Mouse (Mus musculus): ENCODE data around the gene Hspbap1. TPM values are rescaled to one million over a fixed set of nuclear protein-coding genes. Genes with fewer than 3 reads are reported as not detected.
A peak's percentile ranks its signal among the peaks of the same experiment; 100 is the strongest.

Hspbap1 gene
- polyA plus RNA-seq, 1 experiment from 2014 or later: 16.1 TPM

DNA sequence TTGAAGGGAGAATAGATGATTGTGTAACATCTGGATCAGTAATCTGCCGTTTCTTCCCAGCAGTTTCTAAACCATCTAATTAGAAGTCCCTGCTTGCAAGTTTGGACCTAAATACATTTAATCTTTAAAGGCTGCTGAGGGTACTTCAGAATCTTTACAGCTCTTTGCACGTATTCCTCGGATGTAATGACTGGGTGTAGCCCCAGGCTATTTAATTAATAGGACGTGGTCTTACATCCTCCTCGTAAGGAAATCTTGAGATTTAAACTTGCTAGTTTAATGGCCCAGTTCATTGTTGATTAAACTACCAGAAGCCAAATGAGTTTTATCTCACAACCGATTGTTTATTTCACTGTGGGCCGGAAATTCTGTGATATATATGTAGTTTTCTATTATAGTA is 9.5 kb downstream of the Hspbap1 start:
- Histone ChIP-seq H3K9ac (no peak overlapping the region), H3K27me3 (no peaks in the 10 kb centered on the region), H3K36me3 (replicated peaks) (no peaks in the 10 kb centered on the region), H3K9me3 (replicated peaks) (no peaks in the 10 kb centered on the region), H3K4me3 (replicated peaks) (no peak overlapping the region), H3K27ac (replicated peaks) (no peak overlapping the region), H3K4me2 (no peak overlapping the region), H3K4me1 (replicated peaks) (peaks cover 25% of the 10 kb centered on the region)
- WGBS (ENCODE audit: insufficient replicate concordance): 81% methylated on average over 7 of the region's 7 CpGs
- ATAC-seq (ENCODE audit: insufficient read depth): no peak

DNA sequence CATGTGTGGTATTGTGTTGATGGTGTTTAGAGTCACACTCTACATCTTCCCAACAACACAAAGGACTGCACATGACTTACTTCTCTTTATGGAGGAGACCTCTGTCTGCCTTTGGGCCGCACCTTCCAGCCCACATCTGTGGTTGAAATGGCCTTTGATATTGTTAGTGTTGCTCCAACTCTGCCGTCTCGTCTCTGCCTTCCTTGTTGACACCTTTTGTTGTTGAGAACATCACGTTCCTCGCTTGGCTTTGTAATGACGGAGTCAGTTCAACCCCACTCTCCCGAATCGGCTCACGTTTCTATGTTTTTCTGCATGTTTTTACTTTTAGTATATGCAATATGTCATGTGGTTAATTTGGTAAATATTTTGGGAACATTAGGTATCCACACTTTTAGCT is 10.9 kb downstream of the Hspbap1 start:
- Histone ChIP-seq H3K4me3 (replicated peaks) (no peak overlapping the region), H3K9ac (no peak overlapping the region), H3K27me3 (no peaks in the 10 kb centered on the region), H3K4me1 (replicated peaks) (peaks cover 34% of the 10 kb centered on the region), H3K36me3 (replicated peaks) (no peaks in the 10 kb centered on the region), H3K27ac (replicated peaks) (no peak overlapping the region), H3K9me3 (replicated peaks) (no peaks in the 10 kb centered on the region), H3K4me2 (no peak overlapping the region)
- 87% methylated on average over 9 of the region's 9 CpGs for WGBS (ENCODE audit: insufficient replicate concordance)
- ATAC-seq (ENCODE audit: insufficient read depth): no peak

DNA sequence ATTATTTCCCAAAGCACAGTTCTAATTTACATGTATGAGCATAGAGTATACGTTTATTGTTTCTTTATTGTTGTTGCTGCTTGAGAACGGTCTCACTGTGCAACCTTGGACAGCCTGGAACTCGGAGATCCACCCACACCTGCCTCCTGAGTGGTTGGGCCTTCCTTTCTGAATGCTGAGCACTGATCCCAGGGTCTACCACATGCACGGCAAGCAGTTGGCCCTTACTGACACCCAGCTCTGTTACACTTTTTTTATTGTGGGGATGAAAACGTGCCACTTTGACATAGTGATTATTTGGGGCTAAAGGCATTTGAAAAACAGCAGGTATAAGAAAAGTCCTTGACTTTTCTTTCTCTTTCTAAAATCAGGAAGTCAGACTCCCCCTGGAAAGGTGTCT is 11.5 kb downstream of the Hspbap1 start:
- ATAC-seq (ENCODE audit: insufficient read depth): no peak
- no peak overlapping the region for H3K4me2 ChIP-seq
- WGBS (ENCODE audit: insufficient replicate concordance): 72% methylated on average over 5 of the region's 5 CpGs

DNA sequence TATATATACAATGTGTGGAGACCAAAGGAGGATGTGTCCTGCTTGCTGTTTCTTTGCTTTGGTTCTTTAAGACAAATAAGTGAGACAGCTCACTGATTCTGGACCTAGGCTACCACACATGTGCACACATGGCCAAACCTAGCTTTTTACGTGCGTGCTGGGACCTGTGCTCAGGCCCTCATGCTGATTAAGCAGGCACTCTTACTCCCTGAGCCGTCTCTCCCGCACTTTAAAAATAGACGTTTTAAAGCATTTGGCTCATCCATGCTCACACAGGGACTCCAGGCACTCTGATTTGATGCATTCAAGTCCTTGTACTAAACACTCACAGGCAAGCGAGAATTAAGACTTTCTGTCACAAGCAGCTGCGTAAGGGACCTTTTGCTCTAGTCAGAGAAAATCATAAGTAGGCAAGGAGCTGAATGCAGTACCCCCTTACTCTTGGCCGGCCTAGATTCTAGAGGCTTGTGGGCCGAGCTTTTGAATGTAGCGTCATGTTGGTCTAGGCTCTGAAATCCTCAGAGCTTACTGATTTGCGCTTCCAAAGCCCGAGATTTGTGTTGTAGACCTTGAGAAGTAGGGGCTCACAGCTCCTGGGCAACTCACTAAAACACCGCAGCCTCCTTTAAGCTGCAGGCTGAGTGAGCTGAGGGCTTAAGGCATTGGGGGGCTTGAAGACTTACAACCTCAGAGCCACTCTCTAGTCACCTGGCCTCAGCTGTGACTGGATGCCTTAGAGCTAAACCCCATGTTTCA is 12.5 kb downstream of the Hspbap1 start:
- ATAC-seq (ENCODE audit: insufficient read depth): no peak

More for the DNA sequence above, 11.5 kb downstream of the Hspbap1 start:
- Histone ChIP-seq H3K27ac (replicated peaks) (no peak overlapping the region), H3K36me3 (replicated peaks) (no peaks in the 10 kb centered on the region), H3K4me3 (replicated peaks) (no peak overlapping the region), H3K9me3 (replicated peaks) (no peaks in the 10 kb centered on the region), H3K9ac (no peak overlapping the region), H3K4me1 (replicated peaks) (peaks cover 32% of the 10 kb centered on the region), H3K27me3 (no peaks in the 10 kb centered on the region)

DNA sequence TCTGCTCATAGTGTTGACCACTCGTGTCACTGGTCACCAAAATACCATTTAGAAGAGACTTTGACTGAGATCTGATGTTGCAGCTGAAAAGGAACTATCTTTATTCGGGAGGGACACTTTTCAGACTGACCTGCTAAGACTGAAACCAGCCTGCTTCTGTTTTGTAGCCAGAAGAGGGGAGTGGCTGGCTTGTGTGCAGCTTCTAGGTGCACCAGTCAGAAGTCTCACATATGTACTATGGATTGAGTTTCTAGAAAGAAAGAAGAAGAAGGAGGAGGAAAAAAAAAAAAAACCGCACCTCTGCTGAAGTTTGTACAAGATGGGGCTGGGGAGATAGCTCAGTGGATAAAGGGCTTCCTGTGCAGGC is 13.0 kb downstream of the Hspbap1 start:
- Histone ChIP-seq H3K36me3 (replicated peaks) (peaks cover 12% of the 10 kb centered on the region), H3K27me3 (no peaks in the 10 kb centered on the region), H3K9me3 (replicated peaks) (no peaks in the 10 kb centered on the region), H3K4me2 (no peak overlapping the region), H3K27ac (replicated peaks) (no peak overlapping the region), H3K4me3 (replicated peaks) (no peak overlapping the region), H3K9ac (no peak overlapping the region), H3K4me1 (replicated peaks) (peaks cover 32% of the 10 kb centered on the region)
- no peak for ATAC-seq (ENCODE audit: insufficient read depth)
- WGBS (ENCODE audit: insufficient replicate concordance): 50% methylated on average over 3 of the region's 3 CpGs

More for the DNA sequence above, 12.5 kb downstream of the Hspbap1 start:
- Histone ChIP-seq H3K36me3 (replicated peaks) (peaks cover 8% of the 10 kb centered on the region), H3K27me3 (no peaks in the 10 kb centered on the region), H3K4me1 (replicated peaks) (peaks cover 32% of the 10 kb centered on the region), H3K9me3 (replicated peaks) (no peaks in the 10 kb centered on the region), H3K4me2 (no peak overlapping the region), H3K27ac (replicated peaks) (no peak overlapping the region), H3K9ac (no peak overlapping the region), H3K4me3 (replicated peaks) (no peak overlapping the region)
- WGBS (ENCODE audit: insufficient replicate concordance): 79% methylated on average over 13 of the region's 13 CpGs

DNA sequence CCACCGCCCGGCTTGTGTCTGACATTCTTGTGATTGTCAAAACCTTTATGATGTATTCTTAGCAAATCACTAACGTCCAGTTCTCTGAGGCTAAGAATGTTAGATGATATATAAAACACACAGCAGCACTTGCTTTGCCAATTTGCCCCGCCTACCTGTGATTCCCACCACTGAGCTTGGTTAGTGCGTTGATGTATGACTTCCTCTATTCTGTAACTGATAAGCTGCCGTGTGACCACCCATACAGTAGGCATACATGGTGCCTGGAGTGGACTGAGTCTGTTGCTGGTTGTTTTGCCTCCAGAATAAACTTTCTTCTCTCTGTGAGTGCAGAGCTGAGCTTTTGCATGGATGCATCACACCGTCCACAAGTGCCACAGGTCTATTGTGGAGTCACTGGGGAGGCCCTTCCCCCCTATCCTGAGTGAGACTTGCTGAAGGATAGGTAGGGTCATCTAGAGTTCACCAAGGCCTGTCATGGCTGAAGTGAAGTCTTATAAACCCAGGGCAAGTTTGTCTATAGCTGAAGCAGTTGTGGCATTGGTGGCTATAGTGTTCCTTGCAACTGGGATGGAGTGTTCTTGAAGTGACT is 14.1 kb downstream of the Hspbap1 start:
- Histone ChIP-seq H3K4me1 (replicated peaks) (peaks cover 32% of the 10 kb centered on the region), H3K4me2 (no peak overlapping the region), H3K9me3 (replicated peaks) (no peaks in the 10 kb centered on the region), H3K36me3 (replicated peaks) (peaks cover 21% of the 10 kb centered on the region), H3K4me3 (replicated peaks) (no peak overlapping the region), H3K9ac (no peak overlapping the region), H3K27ac (replicated peaks) (0 out of 2 replicates have a peak overlapping the region, but pooled peaks have one; percentile 1), H3K27me3 (no peaks in the 10 kb centered on the region)
- ATAC-seq (ENCODE audit: insufficient read depth): no peak
- 44% methylated on average over 7 of the region's 7 CpGs for WGBS (ENCODE audit: insufficient replicate concordance)

DNA sequence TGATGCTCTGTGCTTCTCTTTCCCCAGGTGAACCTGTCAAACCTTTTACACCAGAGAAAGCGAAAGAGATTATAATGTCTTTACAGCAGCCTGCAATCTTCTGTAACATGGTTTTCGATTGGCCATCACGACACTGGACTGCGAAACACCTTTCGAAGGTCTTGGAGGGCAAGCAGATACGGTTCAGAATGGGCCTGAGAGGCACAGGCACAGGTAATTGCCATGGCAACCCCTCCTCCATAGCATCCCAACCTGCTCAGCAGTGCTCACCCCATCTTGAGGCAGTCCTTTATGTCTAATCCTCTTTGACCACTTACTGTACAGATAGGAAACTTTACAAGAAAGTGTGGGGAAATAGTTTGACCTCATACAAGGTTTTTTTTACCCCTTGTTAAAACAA is 17.0 kb downstream of the Hspbap1 start:
- Histone ChIP-seq H3K4me3 (replicated peaks) (no peak overlapping the region), H3K4me2 (no peak overlapping the region), H3K36me3 (replicated peaks) (peaks cover 28% of the 10 kb centered on the region), H3K9me3 (replicated peaks) (no peaks in the 10 kb centered on the region), H3K9ac (no peak overlapping the region), H3K27me3 (no peaks in the 10 kb centered on the region), H3K4me1 (replicated peaks) (peaks cover 32% of the 10 kb centered on the region), H3K27ac (replicated peaks) (no peak overlapping the region)
- 86% methylated on average over 6 of the region's 6 CpGs for WGBS (ENCODE audit: insufficient replicate concordance)
- no peak for ATAC-seq (ENCODE audit: insufficient read depth)

DNA sequence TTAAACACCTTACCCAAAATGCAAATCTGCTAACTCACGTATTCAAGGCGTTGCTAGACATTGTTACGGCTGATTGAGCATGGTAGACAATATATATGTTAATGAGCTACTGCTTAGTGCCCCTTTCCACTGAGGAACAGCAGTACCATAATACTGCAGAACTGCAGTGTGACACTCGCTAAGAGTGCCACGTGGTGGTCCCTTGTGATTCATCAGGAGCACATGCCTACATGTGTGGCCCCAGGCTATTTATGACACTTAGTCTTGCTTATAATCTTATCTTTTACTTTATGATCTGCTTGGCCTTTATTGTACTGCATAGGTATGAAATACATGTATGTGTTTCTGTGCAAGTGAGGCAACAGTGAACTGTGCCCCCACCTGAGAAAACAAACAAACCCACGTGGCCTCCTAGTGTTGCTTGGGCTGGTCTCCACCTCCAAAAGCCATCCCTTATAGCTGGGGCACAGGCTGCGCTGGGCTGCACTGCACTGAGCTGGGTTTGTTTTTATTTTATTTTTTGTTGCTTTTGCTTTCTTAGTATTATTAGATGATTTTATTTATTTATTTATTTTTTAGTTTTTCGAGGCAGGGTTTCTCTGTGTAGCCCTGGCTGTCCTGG is 17.5 kb downstream of the Hspbap1 start:
- H3K4me3 ChIP-seq (replicated peaks): no peak overlapping the region
- peaks cover 29% of the 10 kb centered on the region for H3K4me1 ChIP-seq (replicated peaks)
- peaks cover 29% of the 10 kb centered on the region for H3K36me3 ChIP-seq (replicated peaks)
- no peaks in the 10 kb centered on the region for H3K9me3 ChIP-seq (replicated peaks)
- WGBS (ENCODE audit: insufficient replicate concordance): 82% methylated on average over 8 of the region's 8 CpGs
- no peaks in the 10 kb centered on the region for H3K27me3 ChIP-seq
- no peak overlapping the region for H3K27ac ChIP-seq (replicated peaks)
- 0 out of 2 replicates have a peak, but pooled peaks have one; percentile 18 for ATAC-seq (ENCODE audit: insufficient read depth)
- no peak overlapping the region for H3K4me2 ChIP-seq
- no peak overlapping the region for H3K9ac ChIP-seq

DNA sequence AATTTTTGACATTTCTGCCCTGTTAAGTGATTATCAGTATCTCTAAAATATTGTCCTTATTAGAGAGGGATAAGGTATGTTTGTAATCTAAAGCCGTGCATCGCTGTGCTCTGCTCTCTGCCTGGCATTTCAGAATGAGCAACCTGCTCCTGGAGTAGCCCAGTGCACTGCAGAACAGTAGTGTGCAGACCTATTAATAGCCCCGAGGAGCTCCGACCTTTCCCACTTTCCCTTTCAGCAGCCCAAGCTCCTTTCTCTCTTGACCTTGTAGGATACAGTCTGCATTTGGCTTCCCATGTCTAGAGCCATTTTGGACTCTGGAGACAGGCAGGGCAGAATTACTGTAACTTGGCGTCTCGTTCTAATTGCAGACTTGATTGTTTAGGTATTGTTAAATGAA is 18.2 kb downstream of the Hspbap1 start:
- H3K9ac ChIP-seq: no peak overlapping the region
- no peak overlapping the region for H3K4me3 ChIP-seq (replicated peaks)
- H3K27ac ChIP-seq (replicated peaks): no peak overlapping the region
- H3K27me3 ChIP-seq: no peaks in the 10 kb centered on the region
- peaks cover 23% of the 10 kb centered on the region for H3K4me1 ChIP-seq (replicated peaks)
- H3K36me3 ChIP-seq (replicated peaks): peaks cover 29% of the 10 kb centered on the region
- H3K9me3 ChIP-seq (replicated peaks): no peaks in the 10 kb centered on the region
- ATAC-seq (ENCODE audit: insufficient read depth): no peak
- 84% methylated on average over 6 of the region's 6 CpGs for WGBS (ENCODE audit: insufficient replicate concordance)
- no peak overlapping the region for H3K4me2 ChIP-seq

DNA sequence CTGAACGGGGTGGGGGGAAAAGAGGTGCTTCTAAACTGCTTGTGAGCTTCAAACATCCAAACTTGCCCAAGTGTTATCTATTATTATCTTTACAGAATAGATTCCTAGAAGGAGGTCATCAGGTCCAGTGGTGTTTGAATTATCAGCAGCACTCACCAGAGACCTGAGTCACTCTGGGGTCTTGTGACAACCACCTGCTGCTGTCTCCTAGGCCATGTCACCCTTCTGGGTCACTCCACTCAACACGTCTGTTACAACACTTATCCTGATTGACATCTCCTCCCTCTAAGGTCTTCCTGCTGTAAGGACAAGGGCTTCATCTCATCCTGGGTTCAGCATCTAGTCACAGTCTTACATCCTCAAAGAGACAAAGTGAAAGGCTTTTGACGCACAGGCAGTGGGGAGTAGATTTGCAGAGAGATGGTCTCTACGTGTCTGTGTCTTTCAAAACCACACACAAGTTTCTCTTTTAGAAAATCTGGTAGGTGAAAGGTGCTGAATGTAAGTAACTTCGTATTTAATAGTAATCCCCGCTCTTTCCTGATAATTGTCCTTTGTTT is 21.9 kb downstream of the Hspbap1 start:
- Histone ChIP-seq H3K36me3 (replicated peaks) (peaks cover 34% of the 10 kb centered on the region), H3K4me1 (replicated peaks) (no peaks in the 10 kb centered on the region; the same call in 1 of the 2 replicates), H3K4me2 (no peak overlapping the region), H3K27ac (replicated peaks) (no peak overlapping the region), H3K9ac (no peak overlapping the region), H3K9me3 (replicated peaks) (no peaks in the 10 kb centered on the region), H3K27me3 (no peaks in the 10 kb centered on the region), H3K4me3 (replicated peaks) (no peak overlapping the region)
- WGBS (ENCODE audit: insufficient replicate concordance): 70% methylated on average over 6 of the region's 6 CpGs
- no peak for ATAC-seq (ENCODE audit: insufficient read depth)

DNA sequence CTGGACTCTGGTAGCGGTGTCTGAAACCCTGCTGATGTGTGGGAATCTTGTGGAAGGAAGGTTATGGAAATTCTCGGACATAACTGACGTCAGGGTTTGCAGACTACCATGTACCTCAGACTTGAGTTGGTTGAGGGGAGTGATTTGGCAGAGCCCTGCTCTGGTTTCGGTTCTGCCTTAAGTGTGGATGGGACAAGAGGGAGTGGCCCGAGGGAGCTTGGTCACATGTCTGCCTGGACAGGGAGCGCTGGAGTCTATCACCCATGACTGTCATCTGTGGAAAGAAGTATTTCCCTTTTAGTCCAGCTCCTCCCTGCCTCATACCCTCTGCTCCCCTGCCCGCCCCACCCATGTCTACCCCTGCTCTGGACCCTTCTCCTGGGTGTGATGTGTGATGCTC is 32.0 kb downstream of the Hspbap1 start:
- Histone ChIP-seq H3K9ac (no peak overlapping the region), H3K4me2 (no peak overlapping the region), H3K9me3 (replicated peaks) (no peaks in the 10 kb centered on the region), H3K27ac (replicated peaks) (no peak overlapping the region), H3K36me3 (replicated peaks) (peaks cover 35% of the 10 kb centered on the region), H3K27me3 (no peaks in the 10 kb centered on the region), H3K4me1 (replicated peaks) (peaks cover 27% of the 10 kb centered on the region), H3K4me3 (replicated peaks) (no peak overlapping the region)
- ATAC-seq (ENCODE audit: insufficient read depth): no peak
- 81% methylated on average over 7 of the region's 7 CpGs for WGBS (ENCODE audit: insufficient replicate concordance)

Data from liver, embryonic 15.5 days (tissue).